Mouse (Mus musculus) kidney, embryonic 14.5 days (tissue): ENCODE data around the gene Slc30a3. TPM values are rescaled to one million over a fixed set of nuclear protein-coding genes. Genes with fewer than 3 reads are reported as not detected.
"Not testable (repeated sequence)": the region's sequence is repeated elsewhere in the genome, so short reads cannot be mapped to it uniquely, and the experiment has no call there.

Experiments
- ATAC-seq: fragments of 200-750 bp; cut with Nextera tagmentation; 2 replicates; pipeline ENCODE4 v1.8.0; 2017; ENCODE audit warnings: moderate number of reproducible peaks, mild to moderate bottlenecking, moderate TSS enrichment, moderate library complexity; ENCODE audit not compliant: low FRiP score, low TSS enrichment
- H3K27ac ChIP-seq: fragments of 300-500 bp; sonication (generic); 2 replicates; pipeline ENCODE4 v1.5.1; 2014; ENCODE audit warnings: low read depth, mild to moderate bottlenecking, low read length, moderate library complexity, mixed read lengths
- H3K27me3 ChIP-seq: fragments of 300-500 bp; sonication (generic); 2 replicates; pipeline ENCODE4 v1.6.1; 2014; ENCODE audit warnings: mild to moderate bottlenecking, low read length; ENCODE audit not compliant: control insufficient read depth, insufficient read depth
- H3K36me3 ChIP-seq: fragments of 300-500 bp; sonication (generic); 2 replicates; pipeline ENCODE4 v1.6.1; 2014; ENCODE audit warnings: low read length, mixed read lengths; ENCODE audit not compliant: control insufficient read depth, insufficient read depth
- H3K4me1 ChIP-seq: fragments of 300-500 bp; sonication (generic); 2 replicates; pipeline ENCODE4 v1.6.1; 2014; ENCODE audit warnings: low read length, mixed read lengths; ENCODE audit not compliant: control insufficient read depth, insufficient read depth
- H3K4me2 ChIP-seq: fragments of 300-500 bp; sonication (generic); replicated peaks from 2 replicates; pipeline ENCODE4 v1.6.1; 2014; ENCODE audit warnings: low read depth, mild to moderate bottlenecking, low read length
- H3K4me3 ChIP-seq: fragments of 300-500 bp; sonication (generic); 2 replicates; pipeline ENCODE4 v1.5.1; 2014; ENCODE audit warnings: mild to moderate bottlenecking, low read length
- H3K9ac ChIP-seq: fragments of 300-500 bp; sonication (generic); 2 replicates; pipeline ENCODE4 v1.6.1; 2014; ENCODE audit warnings: low read depth, mild to moderate bottlenecking, low read length, moderate library complexity
- H3K9me3 ChIP-seq: fragments of 300-500 bp; sonication (generic); 2 replicates; pipeline ENCODE4 v1.6.1; 2016; ENCODE audit warnings: low read length; ENCODE audit not compliant: control insufficient read depth
- WGBS: fragments of 180-500 bp; shearing (Covaris S2); extraction: QIAGEN DNeasy Blood & Tissue Kit; methylation state at CpG from one replicate; pipeline ENCODE4 v1.1.7; 2014; 5-methylcytosine and 5-hydroxymethylcytosine counted together
- polyA plus RNA-seq: library from polyadenylated mRNA; unstranded; fragments of >200 nt; fragmentation: Nextera tagmentation; extraction: Ambion mirVana; gene quantifications from 2 replicates; pipeline ENCODE4 v1.2.1, GENCODE M21; 2014

Slc30a3 gene
- polyA plus RNA-seq, 1 experiment from 2014 or later, result 1.9 TPM

DNA sequence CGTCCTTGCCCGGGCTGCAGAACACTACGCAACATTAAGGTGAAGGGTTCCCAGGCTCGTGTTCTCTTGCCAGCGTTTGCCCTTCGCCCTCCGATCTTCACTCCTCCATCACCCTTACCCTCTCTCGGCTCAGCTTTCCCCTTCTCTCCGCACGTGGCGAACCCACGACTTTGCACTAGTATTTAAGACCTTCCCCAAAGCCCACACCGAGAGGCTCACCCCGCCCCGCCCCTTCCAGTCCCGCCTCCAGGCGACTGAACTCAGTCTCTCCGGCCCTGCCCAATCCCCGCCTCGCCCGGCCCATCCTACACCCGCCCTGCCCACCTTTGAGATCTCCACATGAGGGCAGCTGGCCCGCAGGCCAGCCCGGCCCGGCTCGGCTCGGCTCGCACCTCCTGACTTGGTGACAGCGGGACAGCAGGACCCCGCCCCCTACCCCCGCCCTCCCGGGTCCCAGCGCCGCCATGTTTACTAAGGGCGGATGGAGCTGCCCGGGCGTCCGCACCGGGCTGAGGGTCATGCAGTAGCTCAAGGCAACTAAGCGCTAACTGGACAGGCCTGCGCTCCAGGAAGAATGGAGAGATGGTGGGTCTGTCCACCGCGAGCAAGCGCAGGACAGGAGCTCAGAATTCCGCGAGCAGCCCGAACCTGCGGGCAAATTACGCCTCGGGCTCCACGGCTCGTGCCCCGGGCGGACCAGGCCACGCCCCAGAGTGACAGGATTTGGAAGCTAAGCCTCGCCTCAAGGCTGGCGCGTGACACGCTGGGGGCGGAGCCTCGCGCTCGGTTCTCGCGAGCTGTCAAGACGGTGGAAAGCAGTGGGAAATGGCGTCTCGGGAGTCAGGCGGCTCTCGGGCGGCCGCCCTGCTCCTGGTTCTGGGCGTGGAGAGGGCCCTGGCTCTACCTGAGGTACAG, 59.9 kb downstream of the Slc30a3 start, which contains the start of gene Atraid:
Atraid (plus strand) TSS at position 465 of the 915 bp plus-strand sequence.
- Histone ChIP-seq H3K27ac (peak within 1 kb of the TSS; percentile 92), H3K4me3 (peak within 1 kb of the TSS; percentile 70), H3K36me3 (peaks cover 6% of the 10 kb centered on the region; the same call in 1 of the 2 replicates), H3K4me2 (peak within 1 kb of the TSS; percentile 78), H3K27me3 (no peaks in the 10 kb centered on the region), H3K4me1 (peaks cover 7% of the 10 kb centered on the region; the same call in 1 of the 2 replicates), H3K9ac (peak within 1 kb of the TSS; percentile 71), H3K9me3 (no peaks in the 10 kb centered on the region)
- ATAC-seq, result peak; percentile 98
- under 1% methylated on average over 71 of the region's 73 CpGs for WGBS

DNA sequence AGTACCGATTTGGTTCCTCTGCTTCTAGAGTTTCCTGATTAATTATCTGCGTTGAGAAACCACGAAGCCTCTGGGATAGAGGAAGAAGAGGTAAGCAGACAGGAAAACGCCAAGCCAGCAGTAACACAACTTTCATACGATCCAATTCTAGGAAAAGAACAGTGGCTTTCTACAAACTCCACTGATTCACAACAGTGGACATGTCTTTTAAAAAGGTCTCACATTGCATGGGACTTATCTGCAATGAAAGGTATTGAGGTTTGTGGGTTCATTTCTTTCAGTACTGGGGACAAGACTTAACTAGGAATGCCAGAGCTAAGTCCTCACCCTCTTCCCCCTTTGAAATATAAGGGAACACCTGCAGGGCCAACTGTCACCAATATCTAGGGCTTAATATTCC, 61.0 kb downstream of the Slc30a3 start:
- no peak for ATAC-seq
- H3K9ac ChIP-seq, result peak overlapping the region; percentile 71
- no peaks in the 10 kb centered on the region for H3K27me3 ChIP-seq
- no peaks in the 10 kb centered on the region for H3K9me3 ChIP-seq
- peak overlapping the region; percentile 70 for H3K4me3 ChIP-seq
- 70% methylated on average over 5 of the region's 5 CpGs for WGBS
- H3K27ac ChIP-seq, result no peak overlapping the region
- H3K36me3 ChIP-seq, result peaks cover 3% of the 10 kb centered on the region; the same call in 1 of the 2 replicates
- H3K4me1 ChIP-seq, result peaks cover 7% of the 10 kb centered on the region; the same call in 1 of the 2 replicates
- peak overlapping the region; percentile 78 for H3K4me2 ChIP-seq

DNA sequence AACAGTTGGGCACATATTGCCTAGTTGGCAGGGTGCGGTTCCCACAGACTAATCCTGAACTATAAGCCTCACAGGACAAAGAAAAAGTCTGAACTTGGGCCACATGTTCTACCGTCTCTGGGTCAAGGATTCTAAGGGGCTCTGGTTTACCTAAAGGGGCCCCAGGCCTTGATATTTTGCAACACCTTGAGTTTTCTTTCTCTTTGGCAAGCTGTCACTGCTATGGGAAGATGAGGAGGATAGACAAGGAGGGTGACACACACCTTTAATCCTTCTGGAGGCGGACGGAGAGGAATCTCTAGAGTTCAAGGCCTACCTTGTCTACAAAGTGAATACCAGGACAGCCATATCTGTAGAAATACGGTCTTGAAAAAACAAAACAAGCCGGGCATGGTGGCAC, 61.6 kb downstream of the Slc30a3 start:
- Histone ChIP-seq H3K4me1 (peaks cover 7% of the 10 kb centered on the region; the same call in 1 of the 2 replicates), H3K9ac (no peak overlapping the region), H3K27ac (no peak overlapping the region), H3K9me3 (no peaks in the 10 kb centered on the region), H3K4me3 (no peak overlapping the region), H3K27me3 (no peaks in the 10 kb centered on the region), H3K4me2 (no peak overlapping the region), H3K36me3 (peaks cover 7% of the 10 kb centered on the region; the same call in 1 of the 2 replicates)
- ATAC-seq, result no peak
- WGBS, result 91% methylated on average over 6 of the region's 6 CpGs

DNA sequence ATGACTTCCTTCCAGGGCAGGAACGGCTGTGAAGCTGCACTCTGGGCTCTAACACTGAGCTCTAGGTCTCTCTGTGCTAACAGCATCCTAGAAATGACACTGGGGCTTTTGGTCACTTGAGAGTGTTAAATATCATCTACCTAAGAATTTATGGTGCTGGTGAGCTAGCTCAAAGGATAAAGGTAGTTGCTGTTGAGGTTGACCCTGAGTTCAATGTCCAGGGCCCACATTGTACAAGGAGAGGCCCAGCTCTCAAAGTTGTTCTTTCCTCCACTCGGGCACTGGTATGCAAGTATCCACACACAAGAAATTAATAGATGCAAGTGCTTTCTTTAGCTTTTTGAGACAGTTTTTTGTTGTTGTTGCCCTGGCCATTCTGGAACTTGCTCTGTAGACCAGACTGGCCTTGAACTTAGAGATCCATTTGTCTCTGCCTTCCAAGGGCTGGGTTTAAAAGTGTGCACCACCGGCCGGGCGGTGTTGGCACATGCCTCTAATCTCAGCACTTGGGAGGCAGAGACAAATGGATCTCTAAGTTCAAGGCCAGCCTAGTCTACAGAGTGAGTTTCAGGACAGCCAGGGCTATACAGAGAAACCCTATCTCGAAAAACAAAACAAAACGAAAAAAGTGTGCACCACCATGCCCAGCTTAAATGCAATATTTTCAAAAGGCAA, 69.7 kb downstream of the Slc30a3 start:
- WGBS, result 88% methylated on average over 7 of the region's 7 CpGs
- Histone ChIP-seq H3K27me3 (no peaks in the 10 kb centered on the region), H3K27ac (no peak overlapping the region), H3K4me2 (no peak overlapping the region), H3K9me3 (no peaks in the 10 kb centered on the region), H3K4me1 (no peaks in the 10 kb centered on the region), H3K9ac (no peak overlapping the region), H3K36me3 (peaks cover 22% of the 10 kb centered on the region; the same call in 1 of the 2 replicates), H3K4me3 (no peak overlapping the region)
- no peak for ATAC-seq

DNA sequence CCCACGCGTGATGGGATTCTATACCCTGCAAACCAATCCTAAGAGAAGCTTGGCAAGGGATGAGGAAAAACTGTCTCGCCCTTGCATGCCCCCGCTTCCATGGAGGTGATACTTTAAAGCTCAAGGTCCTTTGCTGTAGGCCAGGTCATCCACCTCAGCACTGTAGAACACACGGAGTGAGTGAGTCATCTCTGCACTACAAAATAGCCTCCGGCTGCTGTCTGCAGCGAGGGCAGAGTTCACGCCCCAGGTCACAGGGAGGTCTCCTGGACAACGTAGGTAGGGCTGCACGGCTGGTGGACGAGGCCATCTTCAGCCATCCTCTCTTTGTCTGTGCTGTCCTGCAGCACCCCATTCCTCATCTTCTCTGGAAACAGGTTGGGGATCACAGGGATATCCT, 71.5 kb downstream of the Slc30a3 start:
- H3K36me3 ChIP-seq, result peaks cover 15% of the 10 kb centered on the region; the same call in 1 of the 2 replicates
- not testable (repeated sequence) for H3K4me1 ChIP-seq, H3K9ac ChIP-seq, H3K27ac ChIP-seq, H3K4me2 ChIP-seq, H3K9me3 ChIP-seq, H3K27me3 ChIP-seq, ATAC-seq, H3K4me3 ChIP-seq
- WGBS, result 85% methylated on average over 11 of the region's 11 CpGs

Other genes starting within 250 kb of the Slc30a3 start
- gene Tmem214, start 240.2 kb downstream of the Slc30a3 start, polyA plus RNA-seq, result 53.1 and 65.1 TPM in 2 replicates
- 19.5 and 27.1 TPM in 2 replicates for gene Agbl5, start 219.5 kb downstream of the Slc30a3 start, polyA plus RNA-seq
- gene Ost4, start 200.4 kb downstream of the Slc30a3 start, polyA plus RNA-seq, result 500 and 653 TPM in 2 replicates
- gene Emilin1, start 194.8 kb downstream of the Slc30a3 start, polyA plus RNA-seq, result 170 and 191 TPM in 2 replicates
- gene Khk, start 186.8 kb downstream of the Slc30a3 start, polyA plus RNA-seq, result 29.7 and 31.4 TPM in 2 replicates
- 7.5 and 10.4 TPM in 2 replicates for gene Cgref1, start 162.6 kb downstream of the Slc30a3 start, polyA plus RNA-seq
- gene Preb, start 147.9 kb downstream of the Slc30a3 start, polyA plus RNA-seq, result 97.6 and 99.5 TPM in 2 replicates
- 0.51 and 0.83 TPM in 2 replicates for gene Tcf23, start 139.6 kb downstream of the Slc30a3 start, polyA plus RNA-seq
- 144 and 160 TPM in 2 replicates for gene Atraid, start 59.9 kb downstream of the Slc30a3 start, polyA plus RNA-seq
- gene Slc5a6, start 59.3 kb downstream of the Slc30a3 start, polyA plus RNA-seq, result 5.5 and 10.9 TPM in 2 replicates
- gene Cad, start 53.5 kb downstream of the Slc30a3 start, polyA plus RNA-seq, result 35.4 and 40.5 TPM in 2 replicates
- not detected in 2 replicates for gene Dnajc5g, start 2.0 kb downstream of the Slc30a3 start, polyA plus RNA-seq
- gene Trim54, start 8.5 kb upstream of the Slc30a3 start, polyA plus RNA-seq, result not detected in 2 replicates
- not detected in 2 replicates for gene Ucn, start 30.6 kb upstream of the Slc30a3 start, polyA plus RNA-seq
- 67.5 and 68.3 TPM in 2 replicates for gene Mpv17, start 46.0 kb upstream of the Slc30a3 start, polyA plus RNA-seq
- 1.4 and 1.6 TPM in 2 replicates for gene Gm29609, start 71.7 kb upstream of the Slc30a3 start, polyA plus RNA-seq
- 51.6 and 85.6 TPM in 2 replicates for gene Gtf3c2, start 71.9 kb upstream of the Slc30a3 start, polyA plus RNA-seq
- 110 and 133 TPM in 2 replicates for gene Snx17, start 85.0 kb upstream of the Slc30a3 start, polyA plus RNA-seq
- 60.1 and 67.3 TPM in 2 replicates for gene Eif2b4, start 85.2 kb upstream of the Slc30a3 start, polyA plus RNA-seq
- gene Zfp513, start 94.1 kb upstream of the Slc30a3 start, polyA plus RNA-seq, result 6.7 and 9.0 TPM in 2 replicates
- gene Ppm1g, start 112.5 kb upstream of the Slc30a3 start, polyA plus RNA-seq, result 130 and 145 TPM in 2 replicates
- gene Nrbp1, start 132.6 kb upstream of the Slc30a3 start, polyA plus RNA-seq, result 115 and 153 TPM in 2 replicates
- gene Gm9970, start 133.0 kb upstream of the Slc30a3 start, polyA plus RNA-seq, result 0.39 and 0.72 TPM in 2 replicates
- 28.0 and 31.8 TPM in 2 replicates for gene Krtcap3, start 143.5 kb upstream of the Slc30a3 start, polyA plus RNA-seq
- gene Ift172, start 182.9 kb upstream of the Slc30a3 start, polyA plus RNA-seq, result 26.3 and 31.9 TPM in 2 replicates
- 42.8 and 55.6 TPM in 2 replicates for gene Fndc4, start 187.8 kb upstream of the Slc30a3 start, polyA plus RNA-seq
- gene Gckr, start 189.2 kb upstream of the Slc30a3 start, polyA plus RNA-seq, result 0.76 TPM in 1 of 2 replicates, not detected in the other